Mouse (Mus musculus) midbrain, embryonic 13.5 days (tissue): ENCODE measurements around the gene Afg3l1. TPM values are rescaled to one million over a fixed set of nuclear protein-coding genes. Genes with fewer than 3 reads are reported as not detected.
"Not testable (repeated sequence)": the region's sequence is repeated elsewhere in the genome, so short reads cannot be mapped to it uniquely, and the experiment has no call there.

Experiments used
- ATAC-seq: fragments of 200-750 bp; cut with Nextera tagmentation; 2 replicates; pipeline ENCODE4 v1.8.0; 2017; ENCODE audit warnings: mild to moderate bottlenecking, moderate TSS enrichment, moderate library complexity
- H3K27ac ChIP-seq: fragments of 300-500 bp; sonication (generic); 2 replicates; pipeline ENCODE4 v1.5.1; 2015; ENCODE audit warnings: inconsistent platforms, mild to moderate bottlenecking, moderate library complexity
- H3K27me3 ChIP-seq: fragments of 300-500 bp; sonication (generic); 2 replicates; pipeline ENCODE4 v1.6.1; 2015; ENCODE audit warnings: mild to moderate bottlenecking, inconsistent platforms
- H3K36me3 ChIP-seq: fragments of 300-500 bp; sonication (generic); 2 replicates; pipeline ENCODE4 v1.6.1; 2015; ENCODE audit warnings: mild to moderate bottlenecking, inconsistent platforms
- H3K4me1 ChIP-seq: fragments of 300-500 bp; sonication (generic); replicated peaks from 2 replicates; pipeline ENCODE4 v1.6.1; 2015; ENCODE audit warnings: inconsistent platforms
- H3K4me2 ChIP-seq: fragments of 300-500 bp; sonication (generic); replicated peaks from 2 replicates; pipeline ENCODE4 v1.6.1; 2015; ENCODE audit warnings: moderate library complexity, mild to moderate bottlenecking, inconsistent platforms
- H3K4me3 ChIP-seq: fragments of 300-500 bp; sonication (generic); replicated peaks from 2 replicates; pipeline ENCODE4 v1.5.1; 2015; ENCODE audit warnings: mild to moderate bottlenecking, inconsistent platforms
- H3K9ac ChIP-seq: fragments of 300-500 bp; sonication (generic); replicated peaks from 2 replicates; pipeline ENCODE4 v1.6.1; 2015; ENCODE audit warnings: mild to moderate bottlenecking, inconsistent platforms
- H3K9me3 ChIP-seq: fragments of 300-500 bp; sonication (generic); 2 replicates; pipeline ENCODE4 v1.6.1; 2016; ENCODE audit warnings: mild to moderate bottlenecking, inconsistent platforms
- WGBS: fragments of 180-500 bp; shearing (Covaris S2); methylation state at CpG from one replicate; pipeline ENCODE4 v1.1.7; 2015; 5-methylcytosine and 5-hydroxymethylcytosine counted together
- polyA plus RNA-seq: library from polyadenylated mRNA; unstranded; fragments of >200 nt; fragmentation: Nextera tagmentation; extraction: Ambion mirVana; gene quantifications from 2 replicates; pipeline ENCODE4 v1.2.1, GENCODE M21; 2015

Gene Afg3l1
- polyA plus RNA-seq, 1 experiment from 2014 or later, result 59.3 TPM

DNA sequence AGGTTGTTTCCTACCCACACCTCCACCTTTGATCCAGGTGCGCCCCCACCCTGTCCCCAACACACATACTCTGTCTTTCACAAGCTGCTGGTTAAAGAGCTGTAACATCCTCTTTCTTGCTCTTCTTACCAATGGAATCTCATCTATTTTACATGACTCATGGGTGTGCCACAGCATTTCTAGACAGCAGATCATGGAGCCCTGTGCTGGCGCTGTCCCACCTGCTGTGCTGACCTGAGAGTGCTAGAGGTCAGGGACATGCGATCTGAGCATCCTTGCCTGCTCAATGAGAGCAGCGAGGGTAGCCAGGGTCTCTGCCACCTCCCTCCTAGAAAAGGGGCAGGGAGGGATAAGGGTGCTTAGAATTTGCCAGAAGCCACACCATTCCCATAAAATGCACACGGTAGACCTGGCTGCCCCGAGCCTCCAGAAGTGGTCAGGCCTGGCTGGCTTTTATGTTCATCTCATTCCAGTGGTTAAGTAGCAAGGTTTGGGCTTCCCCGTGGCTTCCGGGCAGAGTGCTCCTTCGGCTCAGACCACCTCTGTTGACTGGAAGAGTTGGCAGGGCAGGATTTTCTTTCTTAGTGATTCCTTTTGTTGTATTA is 27.0 kb downstream of the Afg3l1 start:
- peaks cover 100% of the 10 kb centered on the region for H3K36me3 ChIP-seq
- H3K27me3 ChIP-seq, result no peaks in the 10 kb centered on the region
- H3K9ac ChIP-seq, result no peak overlapping the region
- ATAC-seq, result peak; percentile 34; the same call in 1 of the 2 replicates
- H3K4me2 ChIP-seq, result no peak overlapping the region
- H3K4me1 ChIP-seq, result no peaks in the 10 kb centered on the region
- 92% methylated on average over 9 of the region's 9 CpGs for WGBS
- 0 out of 2 replicates have a peak overlapping the region, but pooled peaks have one; percentile 14 for H3K27ac ChIP-seq
- no peak overlapping the region for H3K4me3 ChIP-seq
- H3K9me3 ChIP-seq, result no peaks in the 10 kb centered on the region

- H3K27ac ChIP-seq, result 0 out of 2 replicates have a peak overlapping the region, but pooled peaks have one; percentile 14
- no peak overlapping the region for H3K4me3 ChIP-seq
Observed at GRCm38 (mm10) chr8:123505267-123505666, 27.6 kb downstream of the Afg3l1 start.

GRCm38 (mm10) chr8:123505695-123506094 is 28.0 kb downstream of the Afg3l1 start:
- H3K4me1 ChIP-seq, result no peaks in the 10 kb centered on the region
- H3K4me3 ChIP-seq, result no peak overlapping the region
- ATAC-seq, result no peak
- H3K36me3 ChIP-seq, result peaks cover 99% of the 10 kb centered on the region
- H3K27me3 ChIP-seq, result no peaks in the 10 kb centered on the region
- 89% methylated on average over 9 of the region's 9 CpGs for WGBS
- H3K9ac ChIP-seq, result no peak overlapping the region
- H3K4me2 ChIP-seq, result no peak overlapping the region
- no peak overlapping the region for H3K27ac ChIP-seq
- no peaks in the 10 kb centered on the region for H3K9me3 ChIP-seq

More at GRCm38 (mm10) chr8:123505267-123505666, 27.6 kb downstream of the Afg3l1 start:
- Histone ChIP-seq H3K27me3 (no peaks in the 10 kb centered on the region), H3K36me3 (peaks cover 100% of the 10 kb centered on the region), H3K9me3 (no peaks in the 10 kb centered on the region), H3K4me1 (no peaks in the 10 kb centered on the region), H3K4me2 (no peak overlapping the region), H3K9ac (no peak overlapping the region)
- ATAC-seq, result no peak
- WGBS, result 83% methylated on average over 4 of the region's 4 CpGs

GRCm38 (mm10) chr8:123507153-123507552 is 29.4 kb downstream of the Afg3l1 start:
- Histone ChIP-seq H3K36me3 (peaks cover 92% of the 10 kb centered on the region), H3K27me3 (no peaks in the 10 kb centered on the region), H3K4me2 (no peak overlapping the region), H3K4me3 (no peak overlapping the region), H3K9ac (no peak overlapping the region), H3K9me3 (no peaks in the 10 kb centered on the region), H3K27ac (no peak overlapping the region), H3K4me1 (no peaks in the 10 kb centered on the region)
- ATAC-seq, result no peak
- 96% methylated on average over 5 of the region's 5 CpGs for WGBS

GRCm38 (mm10) chr8:123510819-123511218 is 33.1 kb downstream of the Afg3l1 start:
- Histone ChIP-seq H3K9ac (no peak overlapping the region), H3K27ac (no peak overlapping the region), H3K36me3 (peaks cover 56% of the 10 kb centered on the region), H3K27me3 (no peaks in the 10 kb centered on the region), H3K9me3 (no peaks in the 10 kb centered on the region), H3K4me2 (no peak overlapping the region), H3K4me1 (peaks cover 24% of the 10 kb centered on the region), H3K4me3 (no peak overlapping the region)
- 85% methylated on average over 5 of the region's 5 CpGs for WGBS
- ATAC-seq, result no peak

DNA sequence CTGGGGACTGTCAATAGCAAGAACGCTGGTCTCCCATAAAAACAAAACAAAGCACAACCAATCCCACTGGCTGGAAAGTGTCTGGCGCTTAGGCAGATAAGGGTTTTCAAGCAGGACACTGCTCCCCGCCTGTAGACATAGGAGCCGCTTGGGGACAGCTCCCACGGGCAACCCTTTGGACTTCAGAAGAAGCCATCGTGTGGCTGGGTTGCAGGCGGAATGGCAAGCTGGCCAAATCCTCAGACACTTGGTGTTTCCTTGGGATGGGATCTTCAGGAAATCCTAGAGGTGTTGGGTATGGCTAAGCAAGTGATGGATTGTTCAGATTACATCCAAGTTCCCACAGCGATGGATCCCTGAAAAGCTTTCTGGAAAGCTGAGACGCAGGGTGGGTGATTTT is 36.4 kb downstream of the Afg3l1 start:
- Histone ChIP-seq H3K27ac (peak overlapping the region; percentile 97), H3K9me3 (no peaks in the 10 kb centered on the region), H3K4me3 (peak overlapping the region; percentile 87), H3K9ac (peak overlapping the region; percentile 96), H3K4me2 (peak overlapping the region; percentile 82), H3K27me3 (peaks cover 10% of the 10 kb centered on the region), H3K4me1 (peaks cover 34% of the 10 kb centered on the region), H3K36me3 (peaks cover 23% of the 10 kb centered on the region)
- 1% methylated on average over 9 of the region's 9 CpGs for WGBS
- ATAC-seq, result no peak

DNA sequence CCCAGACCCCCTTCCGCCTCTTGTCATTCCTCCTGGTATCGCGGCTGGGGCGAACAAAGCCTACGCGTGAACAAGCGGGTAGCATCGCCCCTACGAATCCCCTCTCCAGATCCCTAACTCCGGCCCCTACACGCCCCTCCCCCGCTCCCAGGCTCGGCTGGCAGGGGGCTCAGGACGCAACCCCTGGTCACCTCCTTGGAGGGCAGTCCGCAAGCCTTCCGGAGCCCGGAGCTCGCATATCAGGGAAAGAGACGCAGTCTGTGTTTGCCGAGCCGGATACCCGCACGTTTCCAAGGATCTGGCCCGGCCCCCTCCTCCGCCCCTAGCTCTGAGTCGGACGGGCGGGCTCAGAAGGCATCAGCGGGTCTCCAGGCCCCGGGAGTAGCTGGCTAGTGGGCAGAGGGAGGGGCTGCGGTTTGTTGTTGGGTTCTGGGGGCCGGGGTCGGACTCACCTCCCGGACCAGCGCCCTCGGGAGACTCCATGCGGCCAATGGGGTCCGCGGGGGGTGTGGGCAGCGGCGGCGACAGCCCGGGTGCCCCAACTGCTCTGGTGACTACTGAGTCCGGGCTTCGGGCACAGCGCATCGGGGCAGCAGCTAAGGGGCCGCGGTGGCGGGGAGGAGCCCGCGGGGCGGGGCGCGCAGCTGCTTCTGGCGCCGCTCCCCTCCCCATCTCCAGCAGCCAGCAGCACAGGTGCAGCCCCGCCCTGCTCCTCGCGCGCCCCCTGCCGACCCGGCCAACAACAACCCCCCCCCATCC is 37.3 kb downstream of the Afg3l1 start, which contains the start of gene Dbndd1:
TSS of gene Dbndd1 (minus strand) at position 683 of the 759 bp plus-strand sequence.
- peak within 1 kb of the TSS; percentile 82 for H3K4me2 ChIP-seq
- peak within 1 kb of the TSS; percentile 97 for H3K27ac ChIP-seq
- WGBS, result under 1% methylated on average over 61 of the region's 63 CpGs
- peaks cover 42% of the 10 kb centered on the region for H3K4me1 ChIP-seq
- no peaks in the 10 kb centered on the region for H3K9me3 ChIP-seq
- ATAC-seq, result peak; percentile 71
- peak within 1 kb of the TSS; percentile 87 for H3K4me3 ChIP-seq
- peaks cover 10% of the 10 kb centered on the region for H3K27me3 ChIP-seq
- peak within 1 kb of the TSS; percentile 96 for H3K9ac ChIP-seq
- peaks cover 14% of the 10 kb centered on the region for H3K36me3 ChIP-seq

- peak; percentile 27 for ATAC-seq
- 2% methylated on average over 11 of the region's 11 CpGs for WGBS
- peak overlapping the region; percentile 87 for H3K4me3 ChIP-seq
Observed at GRCm38 (mm10) chr8:123515540-123515897, 37.8 kb downstream of the Afg3l1 start.

GRCm38 (mm10) chr8:123516596-123516995 is 38.9 kb downstream of the Afg3l1 start:
- H3K9me3 ChIP-seq, result no peaks in the 10 kb centered on the region
- ATAC-seq, result no peak
- H3K4me2 ChIP-seq, result no peak overlapping the region
- 27% methylated on average over 2 of the region's 2 CpGs for WGBS
- H3K36me3 ChIP-seq, result peaks cover 13% of the 10 kb centered on the region
- no peak overlapping the region for H3K9ac ChIP-seq
- no peak overlapping the region for H3K27ac ChIP-seq
- no peak overlapping the region for H3K4me3 ChIP-seq
- H3K27me3 ChIP-seq, result peaks cover 10% of the 10 kb centered on the region
- peaks cover 49% of the 10 kb centered on the region for H3K4me1 ChIP-seq

More at GRCm38 (mm10) chr8:123515540-123515897, 37.8 kb downstream of the Afg3l1 start:
- Histone ChIP-seq H3K27me3 (peaks cover 10% of the 10 kb centered on the region), H3K4me1 (peaks cover 48% of the 10 kb centered on the region), H3K9ac (peak overlapping the region; percentile 49), H3K27ac (peak overlapping the region; percentile 97), H3K4me2 (peak overlapping the region; percentile 82), H3K36me3 (peaks cover 14% of the 10 kb centered on the region), H3K9me3 (no peaks in the 10 kb centered on the region)

GRCm38 (mm10) chr8:123518172-123518571 is 40.5 kb downstream of the Afg3l1 start:
- Histone ChIP-seq H3K9ac (peak overlapping the region; percentile 95), H3K9me3 (no peaks in the 10 kb centered on the region), H3K4me2 (peak overlapping the region; percentile 94), H3K4me1 (peaks cover 44% of the 10 kb centered on the region), H3K27me3 (peaks cover 10% of the 10 kb centered on the region), H3K36me3 (peaks cover 26% of the 10 kb centered on the region), H3K4me3 (peak overlapping the region; percentile 80), H3K27ac (peak overlapping the region; percentile 55; the same call in 1 of the 2 replicates)
- WGBS, result 44% methylated on average over 10 of the region's 10 CpGs
- no peak for ATAC-seq

DNA sequence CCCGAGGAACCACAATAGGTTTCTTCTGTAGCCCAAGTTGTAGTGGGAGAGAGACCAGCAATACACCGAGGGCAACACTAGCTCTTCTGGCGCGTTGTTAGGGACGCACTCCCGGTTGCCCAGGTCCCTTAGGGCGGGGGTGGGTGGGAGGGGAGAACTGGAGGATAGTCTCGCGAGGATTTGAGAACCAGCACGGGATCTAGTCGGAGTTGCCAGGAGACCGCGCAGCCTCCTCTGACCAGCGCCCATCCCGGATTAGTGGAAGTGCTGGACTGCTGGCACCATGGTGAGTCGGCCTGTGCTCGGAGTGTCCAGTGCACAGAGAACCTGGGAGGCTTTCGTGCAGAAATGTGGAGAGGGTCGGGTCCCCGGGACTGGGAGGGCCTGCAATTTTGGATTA is 41.0 kb downstream of the Afg3l1 start, which contains the start of gene Gas8:
TSS of gene Gas8 (plus strand) at position 168 of the 400 bp plus-strand sequence.
- H3K4me1 ChIP-seq, result peaks cover 39% of the 10 kb centered on the region
- WGBS, result under 1% methylated on average over 20 of the region's 20 CpGs
- peaks cover 10% of the 10 kb centered on the region for H3K27me3 ChIP-seq
- H3K9me3 ChIP-seq, result no peaks in the 10 kb centered on the region
- peak; percentile 87 for ATAC-seq
- H3K27ac ChIP-seq, result peak within 1 kb of the TSS; percentile 55
- peak within 1 kb of the TSS; percentile 94 for H3K4me2 ChIP-seq
- H3K36me3 ChIP-seq, result peaks cover 31% of the 10 kb centered on the region
- peak within 1 kb of the TSS; percentile 80 for H3K4me3 ChIP-seq
- peak within 1 kb of the TSS; percentile 95 for H3K9ac ChIP-seq

DNA sequence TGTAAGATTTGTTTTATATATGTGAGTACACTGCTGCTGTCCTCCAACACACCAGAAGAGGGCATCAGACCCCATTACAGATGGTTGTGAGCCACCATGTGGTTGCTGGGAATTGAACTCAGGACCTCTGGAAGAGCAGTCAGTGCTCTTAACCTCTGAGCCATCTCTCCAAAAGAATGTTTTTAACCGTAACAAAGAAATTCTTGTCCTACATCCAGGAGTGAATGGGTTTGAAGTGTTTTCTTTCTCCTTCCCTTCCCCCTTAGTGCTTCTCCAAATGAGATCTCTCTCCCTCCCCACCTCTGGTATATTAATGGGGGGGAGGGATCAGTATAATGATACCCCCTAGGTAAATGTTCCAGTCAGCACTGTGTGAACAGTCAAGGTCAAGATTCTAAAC is 42.3 kb downstream of the Afg3l1 start:
- H3K27me3 ChIP-seq, H3K4me2 ChIP-seq, ATAC-seq, H3K27ac ChIP-seq, H3K9ac ChIP-seq, H3K4me3 ChIP-seq, H3K9me3 ChIP-seq: not testable (repeated sequence)
- WGBS, result 90% methylated on average over 1 of the region's 1 CpGs
- peaks cover 34% of the 10 kb centered on the region for H3K4me1 ChIP-seq
- H3K36me3 ChIP-seq, result peaks cover 45% of the 10 kb centered on the region
